17 mouse cellular contexts compared by ENCODE assay signal in genomic region chr7:117357425-117358194, GRCm38 (mm10). TPM values are rescaled to one million over a fixed set of nuclear protein-coding genes. Genes with fewer than 3 reads are reported as not detected.
DNase-seq lines count a peak whose midpoint lies in the region; ATAC-seq and TF ChIP-seq lines count a peak whose summit lies in the region.
"Had no signal": no experiment of that assay in that cellular context is flagged by ENCODE, and none has a peak within 500 bp of the region (broad histone marks: within the 10 kb centered on the region; RNA-seq: fewer than 3 reads in every experiment).

No protein-coding gene starts in this region.

- no peak for TF ChIP-seq CTCF in lung, embryonic 14.5 days (IDR thresholded peaks at IDR 0.05; ENCODE audit: low read depth)

- DNase-seq in heart, postnatal 14 days = no peak
- DNase-seq in lung, embryonic 14.5 days = peak; percentile 87
- no peak for DNase-seq in lung, postnatal 14 days
- peak; percentile 85 for DNase-seq in brain, adult 2 months (ENCODE audit: low read depth, low spot score)
- peak; percentile 35 to 45 for DNase-seq in left cerebral cortex, postnatal 14 days (ENCODE audit: low spot score in 2 of 2)
- no peak for DNase-seq in yolk sac, embryonic 10.5 days (ENCODE audit: low spot score)
- no peak for DNase-seq in kidney, adult 9 months
- DNase-seq: B cell, adult 2 months; cerebellum, postnatal 36 days; heart, postnatal 4 days; thymus, postnatal 4 days had no signal

- no peaks in the 10 kb centered on the region for H3K36me3 ChIP-seq in heart, embryonic 13.5 days
- H3K36me3 ChIP-seq in lung, embryonic 14.5 days (ENCODE audit: insufficient read depth) = no peaks in the 10 kb centered on the region
- H3K36me3 ChIP-seq: embryonic facial prominence, embryonic 13.5 days; forebrain, embryonic 10.5 days; liver, embryonic 15.5 days; neural tube, embryonic 13.5 days had no signal

- H3K4me3 ChIP-seq in heart, embryonic 13.5 days = no peak overlapping the region
- no peak overlapping the region for H3K4me3 ChIP-seq in lung, embryonic 14.5 days (ENCODE audit: low read depth, low read length)
- H3K4me3 ChIP-seq: embryonic facial prominence, embryonic 13.5 days; forebrain, embryonic 10.5 days; liver, embryonic 15.5 days; neural tube, embryonic 13.5 days had no signal

- WGBS in heart, embryonic 13.5 days = 38% methylated on average over 6 of the region's 6 CpGs
- WGBS in lung, embryonic 14.5 days = 44% methylated on average over 6 of the region's 6 CpGs

- no peak overlapping the region for H3K4me2 ChIP-seq in heart, embryonic 13.5 days
- no peak overlapping the region for H3K4me2 ChIP-seq in lung, embryonic 14.5 days
- H3K4me2 ChIP-seq: embryonic facial prominence, embryonic 13.5 days; liver, embryonic 15.5 days; neural tube, embryonic 13.5 days had no signal

- H3K9ac ChIP-seq in heart, embryonic 13.5 days = no peak overlapping the region
- no peak overlapping the region for H3K9ac ChIP-seq in lung, embryonic 14.5 days
- H3K9ac ChIP-seq: embryonic facial prominence, embryonic 13.5 days; liver, embryonic 15.5 days; neural tube, embryonic 13.5 days had no signal

- intact Hi-C loops in heart, postnatal 14 days (cut with DNase I) = no loop called here
- intact Hi-C loops in left cerebral cortex, postnatal 14 days (cut with DNase I) = no loop called here

- H3K9me3 ChIP-seq in heart, embryonic 13.5 days = no peaks in the 10 kb centered on the region
- no peaks in the 10 kb centered on the region for H3K9me3 ChIP-seq in lung, embryonic 14.5 days (ENCODE audit: low read depth, low read length)
- H3K9me3 ChIP-seq: embryonic facial prominence, embryonic 13.5 days; forebrain, embryonic 10.5 days; liver, embryonic 15.5 days; neural tube, embryonic 13.5 days had no signal

- H3K27me3 ChIP-seq in heart, embryonic 13.5 days (replicated peaks) = no peaks in the 10 kb centered on the region
- H3K27me3 ChIP-seq in lung, embryonic 14.5 days (ENCODE audit: insufficient read depth, low read length) = no peaks in the 10 kb centered on the region
- H3K27me3 ChIP-seq: embryonic facial prominence, embryonic 13.5 days; liver, embryonic 15.5 days; neural tube, embryonic 13.5 days; Patski had no signal

- peak overlapping the region; percentile 64 for H3K27ac ChIP-seq in heart, embryonic 13.5 days (replicated peaks)
- no peak overlapping the region for H3K27ac ChIP-seq in lung, embryonic 14.5 days (ENCODE audit: low read depth)
- H3K27ac ChIP-seq: embryonic facial prominence, embryonic 13.5 days; forebrain, embryonic 10.5 days; liver, embryonic 15.5 days; neural tube, embryonic 13.5 days had no signal

- no peak for ATAC-seq in heart, embryonic 13.5 days (ENCODE audit: extremely low read depth, insufficient number of reproducible peaks, low FRiP score, low TSS enrichment)
- peak; percentile 80; the same call in 1 of the 2 replicates for ATAC-seq in lung, embryonic 14.5 days (ENCODE audit: insufficient read depth)
- ATAC-seq: Patski had no signal

- H3K4me1 ChIP-seq in heart, embryonic 13.5 days = peaks cover 21% of the 10 kb centered on the region
- no peaks in the 10 kb centered on the region for H3K4me1 ChIP-seq in lung, embryonic 14.5 days (ENCODE audit: insufficient read depth)
- H3K4me1 ChIP-seq: embryonic facial prominence, embryonic 13.5 days; forebrain, embryonic 10.5 days; liver, embryonic 15.5 days; neural tube, embryonic 13.5 days had no signal

RNA-seq across cellular contexts. Expression of gene Xylt1, which starts 23.2 kb away (rescaled TPM):
- 0.66 and 0.94 TPM in 2 replicates for polyA plus RNA-seq in heart, embryonic 13.5 days (2015; fragmentation: Nextera tagmentation; extraction: Ambion mirVana)
- total RNA-seq in heart, postnatal 14 days (2021) = 1 to 10 TPM; 3.9 to 4.3 TPM
- polyA plus RNA-seq in lung, embryonic 14.5 days (2014; fragmentation: Nextera tagmentation; extraction: Ambion mirVana) = 1.0 and 1.3 TPM in 2 replicates
- total RNA-seq in left cerebral cortex, postnatal 14 days (2021) = 10 to 100 TPM; 52.9 to 53.8 TPM

Comparison
In these comparisons a context has a peak if more than half of its experiments do, and no peak if none do; other contexts are left out.
1. DNase-seq: peak in lung, embryonic 14.5 days (single experiment), brain, adult 2 months (single experiment) and left cerebral cortex, postnatal 14 days (2 of 2); none in heart, postnatal 14 days (0 of 2), lung, postnatal 14 days (single experiment), yolk sac, embryonic 10.5 days (single experiment) and kidney, adult 9 months (single experiment).
2. RNA of gene Xylt1, which starts 23.2 kb away (total RNA-seq): 52.9 to 53.8 TPM in left cerebral cortex, postnatal 14 days; 3.9 to 4.3 TPM in heart, postnatal 14 days; every median in the first group is over 10 times any median in the second.